Mouse (Mus musculus): ENCODE measurements around the gene Spock2.
"Not testable (repeated sequence)": the region's sequence is repeated elsewhere in the genome, so short reads cannot be mapped to it uniquely, and the experiment has no call there.

DNA sequence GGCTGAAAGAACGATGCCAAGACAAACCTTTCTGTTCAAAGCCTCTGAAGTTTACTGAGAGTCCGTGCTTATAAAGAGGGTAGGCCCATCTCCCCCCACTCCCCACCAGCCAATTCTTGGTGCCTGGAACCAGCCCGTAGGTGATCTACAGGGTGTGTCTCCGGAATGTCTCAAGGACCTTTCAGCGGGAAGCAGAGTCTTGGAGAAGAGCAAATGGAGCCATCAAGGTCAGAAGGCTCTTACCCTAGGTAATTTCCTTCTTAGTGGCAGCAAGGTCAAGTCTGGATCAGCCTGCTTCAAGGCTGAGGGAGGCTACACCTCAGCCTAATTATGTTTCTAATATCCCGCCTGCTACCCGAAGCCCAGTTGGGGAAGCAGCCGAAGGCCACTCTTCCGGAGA, 69.3 kb downstream of the Spock2 start:
- TF ChIP-seq USF2 (conservative IDR thresholded peaks at IDR 0.05; ENCODE audit: low read depth, low read length); POLR2A (IDR thresholded peaks at IDR 0.05; ENCODE audit: low read depth, low read length); CTCF (conservative IDR thresholded peaks at IDR 0.05 in 1 of 2, IDR thresholded peaks at IDR 0.05 in 1 of 2; ENCODE audit: low read depth in 2 of 2, low read length in 2 of 2); MAFK (IDR thresholded peaks at IDR 0.05; ENCODE audit: insufficient replicate concordance, low read length); SMC3 (IDR thresholded peaks at IDR 0.05; ENCODE audit: low read depth, low read length); MAZ (IDR thresholded peaks at IDR 0.05; ENCODE audit: low read depth, low read length); EP300 (IDR thresholded peaks at IDR 0.05; ENCODE audit: low read length): not testable (repeated sequence)

Data from CH12.LX (cell line).